Mouse (Mus musculus) T-helper 17 cell (primary cell): ENCODE data around the gene Ina.

Experiments used
- in situ Hi-C, 2 experiments: fragments of 300-600 bp; cut with MboI, MseI; formaldehyde crosslinking; loops; 1 replicate in 1 of 2; 2 replicates in 1 of 2; pipeline ENCODE4 v1.15.1; 2025; ENCODE audit warnings: high pct_unique_total_duplicates in 2 of 2

Gene Ina

GRCm38 (mm10) chr19:46984726-46985622 lies 29.5 kb upstream of the Ina start:
- in situ Hi-C loops = loop anchor here in 1 of 2 experiments (5.0 kb wide), 1 partner anchor 223 kb away; the partner anchor contains the start of gene Cnnm2

GRCm38 (mm10) chr19:46987646-46988045 lies 26.9 kb upstream of the Ina start:
- in situ Hi-C loops = loop anchor here in 1 of 2 experiments (5.0 kb wide), 1 partner anchor 225 kb away; the partner anchor contains the start of gene Cnnm2

DNA sequence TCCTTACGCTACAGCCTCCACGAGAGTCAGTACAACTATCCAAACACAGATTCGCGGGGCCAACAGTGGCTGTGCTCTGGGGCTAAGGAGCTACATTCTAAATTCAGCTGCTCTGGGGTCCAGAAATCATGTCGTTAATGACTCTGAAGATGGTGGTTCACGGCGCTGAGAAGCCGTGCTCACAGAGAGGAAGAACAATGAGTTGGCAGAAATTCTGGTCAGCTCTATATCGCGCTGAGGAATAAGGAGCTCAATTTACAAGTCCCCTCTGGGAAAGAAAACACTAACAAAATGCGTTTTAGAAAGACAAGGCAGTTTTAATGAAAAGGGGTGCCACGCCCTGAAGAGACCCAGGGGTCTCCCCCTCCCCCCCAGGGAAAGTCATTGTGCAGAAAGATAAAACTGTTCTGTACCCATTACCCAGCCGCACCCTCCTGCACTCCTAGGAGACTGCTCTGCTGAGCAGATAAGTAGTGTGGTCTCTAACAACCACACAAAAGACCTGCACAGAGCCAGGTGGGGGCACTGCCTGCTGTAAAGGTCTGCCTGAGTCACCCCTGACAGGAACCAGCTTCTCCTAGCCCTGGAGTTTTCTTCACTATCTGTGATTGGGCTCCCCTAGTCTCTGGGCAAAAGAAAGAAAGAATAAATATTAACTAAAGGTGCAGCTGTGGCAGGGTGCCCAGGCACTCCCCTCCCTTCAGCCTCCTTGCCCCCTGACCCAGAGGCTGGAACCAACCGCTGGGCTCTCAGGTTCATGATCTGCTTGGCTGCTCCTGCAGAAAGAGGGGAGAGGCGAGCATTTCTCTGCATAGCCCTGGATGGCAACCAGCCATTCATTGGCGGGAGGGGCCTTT lies 26.0 kb upstream of the Ina start:
- in situ Hi-C loops = loop anchor here in 1 of 2 experiments (5.0 kb wide), 1 partner anchor 226 kb away; the partner anchor contains the start of gene Cnnm2

DNA sequence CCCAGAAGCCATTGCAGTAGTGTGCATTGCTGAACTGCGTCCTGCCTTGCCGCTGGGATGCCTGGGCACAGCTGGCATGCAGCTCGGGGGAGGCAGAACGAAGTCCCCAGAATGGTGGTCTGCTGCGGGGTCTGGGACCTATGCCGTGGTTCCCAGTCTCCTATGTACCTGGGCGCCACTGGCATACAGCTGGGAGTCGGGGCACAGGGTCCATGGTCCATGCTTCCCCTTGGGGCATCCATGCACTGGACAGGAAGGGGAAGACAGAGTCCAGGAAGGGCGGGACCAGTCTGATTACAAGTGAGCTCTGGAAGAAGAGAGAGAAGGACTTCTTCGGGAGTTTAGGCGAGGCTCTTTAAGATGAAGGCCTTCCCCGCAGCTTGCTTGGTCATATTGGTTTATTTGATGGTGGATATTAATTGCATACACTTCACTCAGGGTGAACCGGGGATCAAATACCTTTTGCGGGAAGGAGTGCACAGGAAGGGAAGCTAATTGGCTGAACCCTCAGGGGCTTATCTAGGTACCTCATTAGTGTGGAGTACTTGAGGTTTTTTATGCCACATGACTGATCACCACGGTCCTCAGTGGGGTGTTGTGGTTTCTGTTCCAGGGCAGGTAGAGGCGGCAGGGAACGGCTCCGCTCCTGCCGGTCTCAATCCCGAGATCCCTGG lies 24.9 kb upstream of the Ina start:
- in situ Hi-C loops = loop anchor here (5.0 kb wide), 5 partner anchors 32 to 322 kb away; partner anchors contain the start of gene Cnnm2 (in 2 of the 2)

DNA sequence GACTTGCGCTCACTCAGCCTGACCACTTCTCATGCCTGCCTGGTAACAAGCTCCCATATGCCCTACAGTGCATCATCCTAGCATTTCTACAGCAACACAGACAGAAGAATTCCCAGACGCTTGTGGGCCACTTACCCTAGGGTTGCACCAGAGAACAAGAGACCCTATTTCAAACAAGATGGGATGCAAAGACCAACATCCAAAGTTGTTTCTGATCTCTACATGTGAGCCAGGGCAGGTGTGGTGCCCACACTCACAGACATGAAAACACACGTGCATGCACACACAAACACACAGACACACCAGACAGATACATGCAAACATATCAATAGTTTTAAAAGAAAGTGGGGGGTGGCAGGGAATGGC lies 24.4 kb upstream of the Ina start:
- in situ Hi-C loops = loop anchor here (5.0 kb wide), 5 partner anchors 33 to 323 kb away; partner anchors contain the start of gene Cnnm2 (in 1 of the 2)

DNA sequence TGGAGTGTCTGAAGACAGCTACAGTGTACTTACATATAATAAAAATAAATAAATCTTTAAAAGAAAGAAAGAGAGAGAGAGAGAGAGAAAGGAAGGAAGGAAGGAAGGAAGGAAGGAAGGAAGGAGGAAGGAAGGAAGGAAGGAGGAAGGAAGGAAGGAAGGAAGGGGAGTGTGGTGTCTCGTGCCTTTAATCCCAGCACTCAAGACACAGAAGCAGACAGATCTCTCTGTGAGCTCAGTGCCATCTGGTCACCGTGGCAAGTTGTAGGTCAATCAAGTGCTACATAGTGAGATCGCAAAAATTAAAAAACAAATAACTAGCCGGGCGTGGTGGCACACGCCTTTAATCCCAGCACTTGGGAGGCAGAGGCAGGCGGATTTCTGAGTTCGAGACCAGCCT lies 23.9 kb upstream of the Ina start:
- in situ Hi-C loops = loop anchor here (5.0 kb wide), 5 partner anchors 33 to 323 kb away; partner anchors contain the start of gene Cnnm2 (in 1 of the 2)

DNA sequence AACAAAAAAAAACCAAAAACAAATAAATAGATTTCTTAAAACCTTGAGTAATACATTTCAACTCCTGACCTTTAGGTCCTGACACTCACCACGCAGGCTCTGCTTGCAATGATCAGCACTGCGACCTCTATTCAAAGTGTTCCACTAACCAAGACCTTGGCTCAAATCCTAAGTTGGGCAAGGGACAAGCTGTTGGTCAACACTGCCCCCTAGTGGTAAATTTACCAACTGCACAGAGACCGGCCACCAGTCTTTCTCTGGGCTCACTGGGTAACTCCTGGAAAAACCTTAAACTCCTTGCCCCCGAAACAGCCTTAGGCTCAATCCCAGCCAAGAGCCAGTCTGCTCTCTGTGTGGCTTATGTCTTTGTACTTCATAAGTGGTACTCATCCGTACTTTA lies 23.4 kb upstream of the Ina start:
- in situ Hi-C loops = loop anchor here (5.0 kb wide), 5 partner anchors 34 to 324 kb away; partner anchors contain the start of gene Cnnm2 (in 1 of the 2)

- in situ Hi-C loops = loop anchor here (5.0 kb wide), 5 partner anchors 35 to 325 kb away; partner anchors contain the start of gene Cnnm2 (in 1 of the 2)
Measured at GRCm38 (mm10) chr19:46992329-46992728, 22.2 kb upstream of the Ina start.

GRCm38 (mm10) chr19:46996095-46996494 lies 18.4 kb upstream of the Ina start:
- in situ Hi-C loops = no loop called here

- in situ Hi-C loops = no loop called here
Measured at GRCm38 (mm10) chr19:46998168-46998870, 16.2 kb upstream of the Ina start.

- in situ Hi-C loops = no loop called here
Measured at GRCm38 (mm10) chr19:46998953-46999352, 15.5 kb upstream of the Ina start.

- in situ Hi-C loops = loop anchor here (10.0 to 25.0 kb wide), 2 partner anchors 745 to 762 kb away; no protein-coding TSS in a partner anchor
Measured at GRCm38 (mm10) chr19:46999753-47000152, 14.7 kb upstream of the Ina start.

DNA sequence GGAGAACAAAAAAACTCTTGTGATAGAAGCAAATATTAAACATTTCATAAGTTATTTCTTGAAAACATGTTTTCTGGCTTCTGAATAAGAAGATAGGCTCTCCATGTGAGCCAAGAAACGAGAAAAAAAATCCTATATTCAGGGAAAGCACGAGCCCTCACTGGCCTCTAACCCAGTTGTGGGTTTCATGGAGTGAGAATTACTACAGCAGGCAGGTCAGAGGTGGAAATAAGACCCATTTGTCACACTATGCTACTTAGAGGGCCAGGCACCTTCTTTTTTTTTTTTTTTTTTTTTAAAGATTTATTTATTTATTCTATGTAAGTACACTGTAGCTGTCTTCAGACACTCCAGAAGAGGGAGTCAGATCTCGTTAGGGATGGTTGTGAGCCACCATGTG lies 14.1 kb upstream of the Ina start:
- in situ Hi-C loops = loop anchor here (10.0 to 25.0 kb wide), 2 partner anchors 746 to 763 kb away; no protein-coding TSS in a partner anchor

- in situ Hi-C loops = loop anchor here (10.0 to 25.0 kb wide), 2 partner anchors 749 to 767 kb away; no protein-coding TSS in a partner anchor
Measured at GRCm38 (mm10) chr19:47003742-47004511, 10.6 kb upstream of the Ina start.

DNA sequence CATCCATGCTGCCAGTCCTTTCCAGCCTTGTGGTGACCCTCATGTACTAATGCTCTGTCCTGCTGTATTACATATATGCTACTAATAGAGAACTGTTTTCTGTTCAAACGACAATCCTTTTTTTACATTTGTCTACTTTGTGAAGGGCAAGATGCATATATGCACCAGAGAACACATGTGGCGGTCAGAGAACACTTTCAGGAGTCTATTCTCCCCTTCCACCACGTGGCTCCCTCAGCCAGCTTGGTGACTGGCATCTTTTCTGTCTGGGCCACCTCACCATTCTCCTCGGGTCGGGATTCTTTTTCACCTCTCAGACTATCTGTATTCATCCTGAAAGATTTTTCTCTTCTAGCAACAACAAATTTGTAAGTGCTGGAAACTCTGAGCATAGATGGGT lies 8.6 kb upstream of the Ina start:
- in situ Hi-C loops = loop anchor here (10.0 to 25.0 kb wide), 2 partner anchors 751 to 769 kb away; no protein-coding TSS in a partner anchor

- in situ Hi-C loops = loop anchor here (10.0 to 25.0 kb wide), 2 partner anchors 752 to 769 kb away; no protein-coding TSS in a partner anchor
Measured at GRCm38 (mm10) chr19:47006321-47006720, 8.2 kb upstream of the Ina start.

GRCm38 (mm10) chr19:47009420-47009819 lies 5.1 kb upstream of the Ina start:
- in situ Hi-C loops = loop anchor here (10.0 to 25.0 kb wide), 2 partner anchors 755 to 772 kb away; no protein-coding TSS in a partner anchor

DNA sequence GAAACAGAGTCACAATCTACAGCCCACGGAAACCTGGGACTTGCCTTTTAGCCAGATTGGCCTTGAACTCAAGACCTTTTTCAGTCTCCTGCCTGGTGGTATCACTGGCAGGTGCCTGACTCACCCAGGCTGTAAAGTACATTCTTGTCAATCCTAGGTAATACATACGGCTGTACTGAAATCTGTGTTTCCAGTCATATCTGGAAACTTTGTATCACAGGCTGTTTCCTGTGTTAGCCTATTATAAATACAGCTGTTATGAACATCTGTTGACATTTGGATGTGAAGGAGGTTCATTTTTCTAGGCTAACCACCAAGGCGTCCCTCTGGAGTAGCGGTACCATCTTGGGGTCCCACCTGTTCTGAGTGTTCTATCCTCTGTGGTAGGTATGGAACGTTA lies 4.6 kb upstream of the Ina start:
- in situ Hi-C loops = loop anchor here (10.0 to 25.0 kb wide), 3 partner anchors 755 to 1015 kb away; no protein-coding TSS in a partner anchor
